Comparison of ENCODE assay signal across 8 mouse cellular contexts in genomic region chr11:84869537-84870232, GRCm38 (mm10). TPM values are rescaled to one million over a fixed set of nuclear protein-coding genes. Genes with fewer than 3 reads are reported as not detected.
A peak's percentile ranks its signal among the peaks of the same experiment; 100 is the strongest.
DNase-seq lines count a peak whose midpoint lies in the region; ATAC-seq and TF ChIP-seq lines count a peak whose summit lies in the region.

No protein-coding gene starts in this region.

- H3K4me2 ChIP-seq in forebrain, embryonic 16.5 days (ENCODE audit: low read length): peak overlapping the region; percentile 92
- peak overlapping the region; percentile 88 for H3K4me2 ChIP-seq in neural tube, embryonic 15.5 days

- TF ChIP-seq CTCF in G1E (IDR thresholded peaks at IDR 0.05; ENCODE audit: low read depth, low read length): no peak
- TF ChIP-seq CTCF in layer of hippocampus, adult 2 months (conservative IDR thresholded peaks at IDR 0.05): no peak
- no peak for TF ChIP-seq CTCF in lung, adult 2 months (IDR thresholded peaks at IDR 0.05; ENCODE audit: insufficient read depth, low read length)

- peaks cover 29% of the 10 kb centered on the region for H3K36me3 ChIP-seq in G1E (replicated peaks)
- no peaks in the 10 kb centered on the region for H3K36me3 ChIP-seq in forebrain, embryonic 16.5 days (ENCODE audit: control insufficient read depth, insufficient read depth)
- no peaks in the 10 kb centered on the region for H3K36me3 ChIP-seq in neural tube, embryonic 15.5 days

- no peaks in the 10 kb centered on the region for H3K9me3 ChIP-seq in G1E (replicated peaks)
- no peaks in the 10 kb centered on the region for H3K9me3 ChIP-seq in forebrain, embryonic 16.5 days (ENCODE audit: control insufficient read depth, low read length)
- H3K9me3 ChIP-seq in neural tube, embryonic 15.5 days (replicated peaks): no peaks in the 10 kb centered on the region

- peaks cover 44% of the 10 kb centered on the region for H3K4me1 ChIP-seq in G1E (ENCODE audit: insufficient read depth, low read depth, low read length)
- H3K4me1 ChIP-seq in forebrain, embryonic 16.5 days (replicated peaks; ENCODE audit: control insufficient read depth, insufficient read depth, low read length): peaks cover 19% of the 10 kb centered on the region
- peaks cover 8% of the 10 kb centered on the region for H3K4me1 ChIP-seq in lung, adult 2 months (ENCODE audit: control insufficient read depth, insufficient read depth, low read length)
- H3K4me1 ChIP-seq in neural tube, embryonic 15.5 days: peaks cover 23% of the 10 kb centered on the region

- peak; percentile 78 for DNase-seq in G1E (ENCODE audit: low spot score)
- peak; percentile 86 to 88 for DNase-seq in cerebellum, adult 18-20 months
- peak; percentile 84 to 87 for DNase-seq in heart, postnatal 36 days
- DNase-seq in layer of hippocampus, adult 2 months (ENCODE audit: low spot score in 2 of 2): peak; percentile 91 to 94
- DNase-seq in lung, adult 2 months: peak; percentile 85
- peak; percentile 96 for DNase-seq in testis, postnatal 10 days (ENCODE audit: low spot score)

- intact Hi-C loops in heart, postnatal 36 days (cut with DNase I): loop anchor here (2.0 kb wide), 2 partner anchors 41 to 49 kb away; partner anchors contain the start of gene Dhrs11

- WGBS in forebrain, embryonic 16.5 days: under 1% methylated on average over 60 of the region's 61 CpGs
- under 1% methylated on average over 52 of the region's 61 CpGs for WGBS in lung, adult 2 months
- under 1% methylated on average over 52 of the region's 61 CpGs for WGBS in neural tube, embryonic 15.5 days

- H3K27me3 ChIP-seq in G1E (ENCODE audit: insufficient read depth, low read length): no peaks in the 10 kb centered on the region
- no peaks in the 10 kb centered on the region for H3K27me3 ChIP-seq in forebrain, embryonic 16.5 days (replicated peaks; ENCODE audit: control insufficient read depth, insufficient read depth, low read length)
- H3K27me3 ChIP-seq in neural tube, embryonic 15.5 days (replicated peaks): no peaks in the 10 kb centered on the region

- peak overlapping the region; percentile 97 for H3K4me3 ChIP-seq in G1E (ENCODE audit: low read depth, low read length)
- peak overlapping the region; percentile 81 for H3K4me3 ChIP-seq in forebrain, embryonic 16.5 days (replicated peaks; ENCODE audit: low read length)
- H3K4me3 ChIP-seq in layer of hippocampus, adult 2 months: peak overlapping the region; percentile 96
- peak overlapping the region; percentile 94 for H3K4me3 ChIP-seq in lung, adult 2 months (replicated peaks; ENCODE audit: extremely low read depth, low read depth, low read length)
- H3K4me3 ChIP-seq in neural tube, embryonic 15.5 days (replicated peaks): peak overlapping the region; percentile 87

- ATAC-seq in G1E (ENCODE audit: extremely low read depth, insufficient number of reproducible peaks, low FRiP score, poor library complexity, severe bottlenecking): peak; percentile 68
- peak; percentile 89 for ATAC-seq in forebrain, embryonic 16.5 days
- peak; percentile 86 for ATAC-seq in neural tube, embryonic 15.5 days (ENCODE audit: low FRiP score)

- peak; percentile 61; the same call in 1 of the 2 replicates for TF ChIP-seq POLR2A in lung, adult 2 months (IDR thresholded peaks at IDR 0.05; ENCODE audit: borderline replicate concordance, extremely low read depth, low read depth, low read length)

- H3K9ac ChIP-seq in forebrain, embryonic 16.5 days (replicated peaks; ENCODE audit: low read depth, low read length): peak overlapping the region; percentile 88
- H3K9ac ChIP-seq in neural tube, embryonic 15.5 days (replicated peaks): peak overlapping the region; percentile 92

- peak overlapping the region; percentile 94 for H3K27ac ChIP-seq in forebrain, embryonic 16.5 days (ENCODE audit: low read length)
- peak overlapping the region; percentile 100 for H3K27ac ChIP-seq in layer of hippocampus, adult 2 months
- H3K27ac ChIP-seq in neural tube, embryonic 15.5 days (replicated peaks): peak overlapping the region; percentile 99

RNA-seq across cellular contexts. Expression of gene Ggnbp2, which starts 0.9 kb away (rescaled TPM):
- total RNA-seq in G1E (2014; fragmentation: Nextera tagmentation): 170 and 191 TPM in 2 replicates
- total RNA-seq in G1E (2017): 127 and 156 TPM in 2 replicates
- 126 and 142 TPM in 2 replicates for polyA plus RNA-seq in G1E (2012)
- 71.4 and 73.3 TPM in 2 replicates for polyA plus RNA-seq in forebrain, embryonic 16.5 days (2015; fragmentation: Nextera tagmentation; extraction: Ambion mirVana)
- total RNA-seq in heart, postnatal 36 days (2021): 10 to 100 TPM; 48.3 to 48.8 TPM
- 10 to 100 TPM; 87.7 to 92.2 TPM for total RNA-seq in layer of hippocampus, adult 2 months (2021)
- polyA plus RNA-seq in lung, adult 2 months (2012; rRNA removed): 28.1 and 42.2 TPM in 2 replicates
- 76.2 and 81.4 TPM in 2 replicates for polyA plus RNA-seq in neural tube, embryonic 15.5 days (2015; fragmentation: Nextera tagmentation; extraction: Ambion mirVana)

RNA-seq across cellular contexts. Expression of gene Myo19, which starts 10.3 kb away (rescaled TPM):
- total RNA-seq in G1E (2014; fragmentation: Nextera tagmentation) (8.5 and 8.9 TPM in 2 replicates), G1E (2017) (5.2 and 6.0 TPM in 2 replicates)
- polyA plus RNA-seq in G1E (2012): 15.5 and 22.6 TPM in 2 replicates
- polyA plus RNA-seq in forebrain, embryonic 16.5 days (2015; fragmentation: Nextera tagmentation; extraction: Ambion mirVana): 5.1 and 6.5 TPM in 2 replicates
- total RNA-seq in heart, postnatal 36 days (2021): 1 to 10 TPM; 5.5 to 5.8 TPM
- total RNA-seq in layer of hippocampus, adult 2 months (2021): 10 to 100 TPM in 1 of 2 experiments, 1 to 10 TPM in 1; 8.9 to 11.5 TPM
- polyA plus RNA-seq in lung, adult 2 months (2012; rRNA removed): 6.9 and 8.0 TPM in 2 replicates
- 4.7 and 7.2 TPM in 2 replicates for polyA plus RNA-seq in neural tube, embryonic 15.5 days (2015; fragmentation: Nextera tagmentation; extraction: Ambion mirVana)

RNA-seq across cellular contexts. Expression of gene Pigw, which starts 10.4 kb away (rescaled TPM):
- 13.7 and 19.3 TPM in 2 replicates for total RNA-seq in G1E (2014; fragmentation: Nextera tagmentation)
- total RNA-seq in G1E (2017): 8.4 and 11.4 TPM in 2 replicates
- polyA plus RNA-seq in G1E (2012): 2.2 and 3.4 TPM in 2 replicates
- polyA plus RNA-seq in forebrain, embryonic 16.5 days (2015; fragmentation: Nextera tagmentation; extraction: Ambion mirVana): 2.7 and 3.7 TPM in 2 replicates
- total RNA-seq in heart, postnatal 36 days (2021): 1 to 10 TPM; 4.7 to 7.6 TPM
- total RNA-seq in layer of hippocampus, adult 2 months (2021): 1 to 10 TPM; 7.4 to 7.5 TPM
- 1.1 and 2.3 TPM in 2 replicates for polyA plus RNA-seq in lung, adult 2 months (2012; rRNA removed)
- 2.7 and 2.9 TPM in 2 replicates for polyA plus RNA-seq in neural tube, embryonic 15.5 days (2015; fragmentation: Nextera tagmentation; extraction: Ambion mirVana)

RNA-seq across cellular contexts. Expression of gene Dhrs11, which starts 40.9 kb away (rescaled TPM):
- total RNA-seq in G1E (2014; fragmentation: Nextera tagmentation) (36.6 and 180 TPM in 2 replicates), G1E (2017) (12.1 and 16.7 TPM in 2 replicates)
- polyA plus RNA-seq in G1E (2012): 7.0 and 7.7 TPM in 2 replicates
- 3.7 and 4.3 TPM in 2 replicates for polyA plus RNA-seq in forebrain, embryonic 16.5 days (2015; fragmentation: Nextera tagmentation; extraction: Ambion mirVana)
- total RNA-seq in heart, postnatal 36 days (2021): 100 to 1,000 TPM; 102 to 108 TPM
- total RNA-seq in layer of hippocampus, adult 2 months (2021): 1 to 10 TPM; 6.2 TPM
- polyA plus RNA-seq in lung, adult 2 months (2012; rRNA removed): 19.5 and 21.3 TPM in 2 replicates
- polyA plus RNA-seq in neural tube, embryonic 15.5 days (2015; fragmentation: Nextera tagmentation; extraction: Ambion mirVana): 11.8 and 16.2 TPM in 2 replicates

RNA-seq across cellular contexts. Expression of gene Znhit3, which starts 46.5 kb away (rescaled TPM):
- total RNA-seq in G1E (2014; fragmentation: Nextera tagmentation): 16.6 and 22.1 TPM in 2 replicates
- 40.2 and 44.2 TPM in 2 replicates for total RNA-seq in G1E (2017)
- 2.2 and 2.4 TPM in 2 replicates for polyA plus RNA-seq in G1E (2012)
- 60.8 and 66.9 TPM in 2 replicates for polyA plus RNA-seq in forebrain, embryonic 16.5 days (2015; fragmentation: Nextera tagmentation; extraction: Ambion mirVana)
- total RNA-seq in heart, postnatal 36 days (2021): 10 to 100 TPM in 1 of 2 experiments, 1 to 10 TPM in 1; 8.8 to 10.5 TPM
- total RNA-seq in layer of hippocampus, adult 2 months (2021): 10 to 100 TPM; 30.7 to 32.1 TPM
- 6.5 and 7.7 TPM in 2 replicates for polyA plus RNA-seq in lung, adult 2 months (2012; rRNA removed)
- polyA plus RNA-seq in neural tube, embryonic 15.5 days (2015; fragmentation: Nextera tagmentation; extraction: Ambion mirVana): 70.7 and 81.3 TPM in 2 replicates

Comparison
In these comparisons a context has a peak if more than half of its experiments do, and no peak if none do; other contexts are left out.
1. Peak in every context shown above with its lines: DNase-seq, ATAC-seq, H3K4me3 ChIP-seq and H3K27ac ChIP-seq.